Mouse (Mus musculus): ENCODE measurements at regions not wholly inside any gene's neighbourhood (a gene's known extent, or its start where the extent isn't known, plus 50 kb on each side); places are given as distances from the start of the nearest gene placed in this dataset.

DNA sequence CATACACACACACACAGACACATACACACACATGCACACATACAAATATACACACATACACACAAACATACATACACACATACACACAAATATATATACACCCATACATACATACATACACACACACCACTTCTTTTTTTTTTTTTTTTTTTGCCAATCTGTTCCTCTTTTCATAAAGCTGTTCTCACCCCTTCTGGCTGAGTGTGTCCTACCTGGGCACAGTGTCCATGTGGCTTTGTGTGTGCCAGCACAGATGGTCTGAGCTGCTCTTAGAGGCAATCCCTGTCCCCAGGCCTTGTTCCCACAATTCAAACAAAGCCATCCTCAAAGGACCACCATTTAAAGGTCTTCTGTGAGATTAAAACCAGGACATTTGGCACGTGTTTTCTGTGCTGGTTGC lies 127.6 kb upstream of the Prep start:
- no peak for TF ChIP-seq CTCF (IDR thresholded peaks at IDR 0.05; ENCODE audit: low read depth, low read length)
- TF ChIP-seq GATA1 (IDR thresholded peaks at IDR 0.05; ENCODE audit: borderline replicate concordance, low read length): no peak
